Mouse (Mus musculus): ENCODE measurements at regions not wholly inside any gene's neighbourhood (a gene's known extent, or its start where the extent isn't known, plus 50 kb on each side); places are given as distances from the start of the nearest gene placed in this dataset.

GRCm38 (mm10) chr6:91589181-91589580, 73.5 kb downstream of the Lsm3 start:
- Histone ChIP-seq H3K9ac (replicated peaks; ENCODE audit: low read depth, low read length) (no peak overlapping the region), H3K9me3 (ENCODE audit: control insufficient read depth, low read length) (no peaks in the 10 kb centered on the region), H3K27ac (ENCODE audit: low read length) (no peak overlapping the region), H3K4me1 (replicated peaks; ENCODE audit: control insufficient read depth, insufficient read depth, low read length) (peaks cover 11% of the 10 kb centered on the region), H3K4me2 (ENCODE audit: low read length) (no peak overlapping the region), H3K36me3 (ENCODE audit: control insufficient read depth, insufficient read depth) (no peaks in the 10 kb centered on the region), H3K4me3 (replicated peaks; ENCODE audit: low read length) (no peak overlapping the region), H3K27me3 (replicated peaks; ENCODE audit: control insufficient read depth, insufficient read depth, low read length) (no peaks in the 10 kb centered on the region)
- 81% methylated on average over 4 of the region's 4 CpGs for WGBS
- ATAC-seq: no peak

GRCm38 (mm10) chr6:91590395-91590794, 74.7 kb downstream of the Lsm3 start:
- 23% methylated on average over 6 of the region's 6 CpGs for WGBS
- Histone ChIP-seq H3K27me3 (replicated peaks; ENCODE audit: control insufficient read depth, insufficient read depth, low read length) (no peaks in the 10 kb centered on the region), H3K4me2 (ENCODE audit: low read length) (no peak overlapping the region), H3K27ac (ENCODE audit: low read length) (no peak overlapping the region), H3K9ac (replicated peaks; ENCODE audit: low read depth, low read length) (no peak overlapping the region), H3K36me3 (ENCODE audit: control insufficient read depth, insufficient read depth) (no peaks in the 10 kb centered on the region), H3K4me3 (replicated peaks; ENCODE audit: low read length) (no peak overlapping the region), H3K4me1 (replicated peaks; ENCODE audit: control insufficient read depth, insufficient read depth, low read length) (peaks cover 11% of the 10 kb centered on the region), H3K9me3 (ENCODE audit: control insufficient read depth, low read length) (no peaks in the 10 kb centered on the region)
- peak; percentile 28; the same call in 1 of the 2 replicates for ATAC-seq

GRCm38 (mm10) chr6:91590806-91591571, 75.3 kb downstream of the Lsm3 start:
- WGBS: 41% methylated on average over 8 of the region's 8 CpGs
- peaks cover 11% of the 10 kb centered on the region for H3K4me1 ChIP-seq (replicated peaks; ENCODE audit: control insufficient read depth, insufficient read depth, low read length)
- H3K27me3 ChIP-seq (replicated peaks; ENCODE audit: control insufficient read depth, insufficient read depth, low read length): no peaks in the 10 kb centered on the region
- no peak overlapping the region for H3K4me3 ChIP-seq (replicated peaks; ENCODE audit: low read length)
- no peak overlapping the region for H3K27ac ChIP-seq (ENCODE audit: low read length)
- ATAC-seq: no peak; the same call in 1 of the 2 replicates
- no peak overlapping the region for H3K4me2 ChIP-seq (ENCODE audit: low read length)
- H3K9ac ChIP-seq (replicated peaks; ENCODE audit: low read depth, low read length): no peak overlapping the region
- no peaks in the 10 kb centered on the region for H3K9me3 ChIP-seq (ENCODE audit: control insufficient read depth, low read length)
- H3K36me3 ChIP-seq (ENCODE audit: control insufficient read depth, insufficient read depth): no peaks in the 10 kb centered on the region

GRCm38 (mm10) chr6:91592651-91593050, 76.9 kb downstream of the Lsm3 start:
- H3K4me1 ChIP-seq (replicated peaks; ENCODE audit: control insufficient read depth, insufficient read depth, low read length): peaks cover 11% of the 10 kb centered on the region
- H3K27me3 ChIP-seq (replicated peaks; ENCODE audit: control insufficient read depth, insufficient read depth, low read length): no peaks in the 10 kb centered on the region
- H3K4me2 ChIP-seq (ENCODE audit: low read length): no peak overlapping the region
- H3K9me3 ChIP-seq (ENCODE audit: control insufficient read depth, low read length): no peaks in the 10 kb centered on the region
- WGBS: 54% methylated on average over 2 of the region's 2 CpGs
- no peak overlapping the region for H3K27ac ChIP-seq (ENCODE audit: low read length)
- no peaks in the 10 kb centered on the region for H3K36me3 ChIP-seq (ENCODE audit: control insufficient read depth, insufficient read depth)
- ATAC-seq: no peak
- H3K4me3 ChIP-seq (replicated peaks; ENCODE audit: low read length): no peak overlapping the region
- no peak overlapping the region for H3K9ac ChIP-seq (replicated peaks; ENCODE audit: low read depth, low read length)

GRCm38 (mm10) chr6:91598942-91599341, 83.2 kb downstream of the Lsm3 start:
- H3K36me3 ChIP-seq (ENCODE audit: control insufficient read depth, insufficient read depth): no peaks in the 10 kb centered on the region
- WGBS: 56% methylated on average over 10 of the region's 10 CpGs
- no peaks in the 10 kb centered on the region for H3K27me3 ChIP-seq (replicated peaks; ENCODE audit: control insufficient read depth, insufficient read depth, low read length)
- H3K9ac ChIP-seq (replicated peaks; ENCODE audit: low read depth, low read length): no peak overlapping the region
- H3K27ac ChIP-seq (ENCODE audit: low read length): no peak overlapping the region
- H3K9me3 ChIP-seq (ENCODE audit: control insufficient read depth, low read length): 0 out of 2 replicates have a peak, but pooled peaks cover 3% of the 10 kb centered on the region
- no peak overlapping the region for H3K4me2 ChIP-seq (ENCODE audit: low read length)
- H3K4me3 ChIP-seq (replicated peaks; ENCODE audit: low read length): no peak overlapping the region
- no peak for ATAC-seq
- H3K4me1 ChIP-seq (replicated peaks; ENCODE audit: control insufficient read depth, insufficient read depth, low read length): no peaks in the 10 kb centered on the region

GRCm38 (mm10) chr6:91600116-91600515, 83.7 kb upstream of the Slc6a6 start:
- H3K4me1 ChIP-seq (replicated peaks; ENCODE audit: control insufficient read depth, insufficient read depth, low read length): no peaks in the 10 kb centered on the region
- H3K9ac ChIP-seq (replicated peaks; ENCODE audit: low read depth, low read length): no peak overlapping the region
- no peaks in the 10 kb centered on the region for H3K27me3 ChIP-seq (replicated peaks; ENCODE audit: control insufficient read depth, insufficient read depth, low read length)
- H3K27ac ChIP-seq (ENCODE audit: low read length): no peak overlapping the region
- WGBS: 85% methylated on average over 3 of the region's 3 CpGs
- ATAC-seq: no peak
- H3K36me3 ChIP-seq (ENCODE audit: control insufficient read depth, insufficient read depth): no peaks in the 10 kb centered on the region
- H3K4me3 ChIP-seq (replicated peaks; ENCODE audit: low read length): no peak overlapping the region
- H3K4me2 ChIP-seq (ENCODE audit: low read length): no peak overlapping the region
- H3K9me3 ChIP-seq (ENCODE audit: control insufficient read depth, low read length): 0 out of 2 replicates have a peak, but pooled peaks cover 3% of the 10 kb centered on the region

- WGBS: 85% methylated on average over 10 of the region's 10 CpGs
- H3K9me3 ChIP-seq (ENCODE audit: control insufficient read depth, low read length): 0 out of 2 replicates have a peak, but pooled peaks cover 3% of the 10 kb centered on the region
- H3K9ac ChIP-seq (replicated peaks; ENCODE audit: low read depth, low read length): no peak overlapping the region
- no peak for ATAC-seq
- no peak overlapping the region for H3K4me3 ChIP-seq (replicated peaks; ENCODE audit: low read length)
- H3K27ac ChIP-seq (ENCODE audit: low read length): no peak overlapping the region
- H3K4me1 ChIP-seq (replicated peaks; ENCODE audit: control insufficient read depth, insufficient read depth, low read length): no peaks in the 10 kb centered on the region
- no peaks in the 10 kb centered on the region for H3K36me3 ChIP-seq (ENCODE audit: control insufficient read depth, insufficient read depth)
- H3K27me3 ChIP-seq (replicated peaks; ENCODE audit: control insufficient read depth, insufficient read depth, low read length): no peaks in the 10 kb centered on the region
- no peak overlapping the region for H3K4me2 ChIP-seq (ENCODE audit: low read length)
Observed at GRCm38 (mm10) chr6:91606634-91607215, 77.1 kb upstream of the Slc6a6 start.

GRCm38 (mm10) chr6:91607613-91608272, 76.1 kb upstream of the Slc6a6 start:
- no peak overlapping the region for H3K27ac ChIP-seq (ENCODE audit: low read length)
- H3K9me3 ChIP-seq (ENCODE audit: control insufficient read depth, low read length): no peaks in the 10 kb centered on the region
- no peaks in the 10 kb centered on the region for H3K36me3 ChIP-seq (ENCODE audit: control insufficient read depth, insufficient read depth)
- H3K4me2 ChIP-seq (ENCODE audit: low read length): no peak overlapping the region
- 88% methylated on average over 12 of the region's 12 CpGs for WGBS
- no peaks in the 10 kb centered on the region for H3K4me1 ChIP-seq (replicated peaks; ENCODE audit: control insufficient read depth, insufficient read depth, low read length)
- H3K4me3 ChIP-seq (replicated peaks; ENCODE audit: low read length): no peak overlapping the region
- no peak overlapping the region for H3K9ac ChIP-seq (replicated peaks; ENCODE audit: low read depth, low read length)
- no peaks in the 10 kb centered on the region for H3K27me3 ChIP-seq (replicated peaks; ENCODE audit: control insufficient read depth, insufficient read depth, low read length)
- no peak for ATAC-seq

GRCm38 (mm10) chr6:91609671-91610070, 74.2 kb upstream of the Slc6a6 start:
- H3K4me1 ChIP-seq (replicated peaks; ENCODE audit: control insufficient read depth, insufficient read depth, low read length): no peaks in the 10 kb centered on the region
- no peak overlapping the region for H3K4me2 ChIP-seq (ENCODE audit: low read length)
- ATAC-seq: no peak
- 5% methylated on average over 2 of the region's 2 CpGs for WGBS
- no peaks in the 10 kb centered on the region for H3K36me3 ChIP-seq (ENCODE audit: control insufficient read depth, insufficient read depth)
- H3K4me3 ChIP-seq (replicated peaks; ENCODE audit: low read length): no peak overlapping the region
- H3K9me3 ChIP-seq (ENCODE audit: control insufficient read depth, low read length): no peaks in the 10 kb centered on the region
- no peak overlapping the region for H3K9ac ChIP-seq (replicated peaks; ENCODE audit: low read depth, low read length)
- H3K27me3 ChIP-seq (replicated peaks; ENCODE audit: control insufficient read depth, insufficient read depth, low read length): no peaks in the 10 kb centered on the region
- H3K27ac ChIP-seq (ENCODE audit: low read length): no peak overlapping the region

All from forebrain, embryonic 16.5 days (tissue).